12 mouse cellular contexts compared by ENCODE assay signal in genomic region chr5:117880916-117881555, GRCm38 (mm10).
DNase-seq lines count a peak whose midpoint lies in the region; TF ChIP-seq lines count a peak whose summit lies in the region.
"Had no signal": no experiment of that assay in that cellular context is flagged by ENCODE, and none has a peak within 500 bp of the region (broad histone marks: within the 10 kb centered on the region; RNA-seq: fewer than 3 reads in every experiment).

No protein-coding gene starts in this region.

- peak in 1 of 2 experiments; percentile 26 for DNase-seq in layer of hippocampus, adult 2 months (ENCODE audit: low spot score in 2 of 2)
- DNase-seq in layer of hippocampus, postnatal 25 days (ENCODE audit: extremely low spot score in 1 of 2, low spot score in 1 of 2), result no peak
- peak; percentile 30 for DNase-seq in MN1 (ENCODE audit: low spot score)
- peak; percentile 95 for DNase-seq in brain, adult 2 months (ENCODE audit: low read depth, low spot score)
- peak; percentile 68 to 70 for DNase-seq in cerebellum, postnatal 36 days
- DNase-seq in lung, postnatal 14 days, result no peak
- DNase-seq in heart, adult 18-20 months, result no peak
- DNase-seq in urinary bladder, postnatal 14 days (ENCODE audit: low spot score), result no peak
- DNase-seq: heart, adult 2 months; liver, postnatal 0 days had no signal

- H3K27ac ChIP-seq in layer of hippocampus, adult 2 months, result peak overlapping the region; percentile 53; the same call in 1 of the 2 replicates
- H3K27ac ChIP-seq: heart, adult 2 months; hindbrain, embryonic 12.5 days had no signal

- H3K4me3 ChIP-seq in layer of hippocampus, adult 2 months, result no peak overlapping the region
- H3K4me3 ChIP-seq: heart, adult 2 months; hindbrain, embryonic 12.5 days; megakaryocyte, embryonic 14.5 days had no signal

- no peak for TF ChIP-seq CTCF in layer of hippocampus, adult 2 months (conservative IDR thresholded peaks at IDR 0.05)

Comparison
In these comparisons a context has a peak if more than half of its experiments do, and no peak if none do; other contexts are left out.
1. DNase-seq: peak in MN1 (single experiment), brain, adult 2 months (single experiment) and cerebellum, postnatal 36 days (2 of 2); none in layer of hippocampus, postnatal 25 days (0 of 2), lung, postnatal 14 days (single experiment), heart, adult 18-20 months (0 of 2) and urinary bladder, postnatal 14 days (single experiment).